Mouse (Mus musculus) CD4-positive, CD25-positive, alpha-beta regulatory T cell, adult 4 months (primary cell): ENCODE results near the gene Cdca7. TPM values are rescaled to one million over a fixed set of nuclear protein-coding genes. Genes with fewer than 3 reads are reported as not detected.

ENCODE experiments used
- ATAC-seq: one replicate; pipeline ENCODE4 v1.8.0; 2017
- polyA plus RNA-seq, 2 experiments: library from polyadenylated mRNA; unstranded; fragments of 100-300 nt; shearing (Covaris generic); gene quantifications; one replicate each; pipeline ENCODE4 v1.2.1; 2017

The Cdca7 gene
- polyA plus RNA-seq = 10 to 100 TPM; 30.9 to 39.3 TPM

DNA sequence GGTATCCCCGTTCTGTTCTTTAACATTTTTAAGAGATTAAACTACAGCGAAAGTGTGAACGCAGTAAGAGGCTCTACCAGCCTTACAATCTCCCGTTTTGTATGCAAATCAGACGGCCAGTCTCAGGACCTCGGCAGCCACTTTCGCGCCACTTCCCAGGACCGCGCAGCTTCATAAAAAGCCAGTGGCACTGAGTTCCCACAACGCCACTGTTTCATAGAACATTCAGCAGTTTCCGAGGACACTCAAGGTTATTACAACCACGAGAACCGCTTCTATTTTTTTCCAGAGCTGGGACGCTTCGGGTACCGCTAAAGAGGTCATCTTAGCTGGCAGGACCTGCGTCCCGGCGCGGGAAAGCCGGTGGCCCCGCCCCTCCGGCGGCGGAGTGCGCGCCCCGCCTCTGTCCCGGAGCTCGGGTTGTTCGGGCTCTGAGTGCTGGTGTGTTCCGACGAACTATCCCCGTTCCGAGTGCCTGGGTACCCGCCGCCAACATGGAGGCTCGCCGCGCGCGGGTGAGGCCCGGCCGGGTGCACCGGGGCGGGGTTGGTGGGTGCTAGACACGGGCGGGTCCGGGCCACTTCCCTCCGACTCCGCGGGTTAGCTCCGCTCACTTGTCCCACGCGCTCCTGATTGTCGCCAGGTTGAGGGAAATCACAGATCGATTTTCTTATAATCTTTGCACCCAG lies at the start of gene Cdca7:
Cdca7 (plus strand) TSS at position 363 of the 689 bp plus-strand sequence.
- ATAC-seq = peak; percentile 83

DNA sequence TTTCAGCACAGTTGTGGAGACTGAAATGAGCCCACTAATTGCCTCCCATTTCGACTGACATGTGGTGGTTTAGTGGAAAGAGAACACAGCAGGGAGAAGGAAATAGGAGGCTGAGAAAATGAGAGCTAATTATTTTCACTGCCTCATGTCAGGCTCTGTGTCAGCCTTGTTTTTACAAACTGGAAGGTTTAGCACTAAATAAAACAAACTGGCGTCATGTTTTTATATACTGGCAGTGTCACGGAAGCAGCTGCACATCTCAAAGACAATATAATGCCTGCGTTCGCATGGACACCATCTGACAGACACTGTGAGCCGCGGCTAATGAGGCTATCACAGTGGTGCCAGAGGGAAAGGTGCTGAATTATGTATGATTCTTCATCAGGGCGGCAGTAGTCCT lies 49.2 kb upstream of the Cdca7 start:
- ATAC-seq = no peak

DNA sequence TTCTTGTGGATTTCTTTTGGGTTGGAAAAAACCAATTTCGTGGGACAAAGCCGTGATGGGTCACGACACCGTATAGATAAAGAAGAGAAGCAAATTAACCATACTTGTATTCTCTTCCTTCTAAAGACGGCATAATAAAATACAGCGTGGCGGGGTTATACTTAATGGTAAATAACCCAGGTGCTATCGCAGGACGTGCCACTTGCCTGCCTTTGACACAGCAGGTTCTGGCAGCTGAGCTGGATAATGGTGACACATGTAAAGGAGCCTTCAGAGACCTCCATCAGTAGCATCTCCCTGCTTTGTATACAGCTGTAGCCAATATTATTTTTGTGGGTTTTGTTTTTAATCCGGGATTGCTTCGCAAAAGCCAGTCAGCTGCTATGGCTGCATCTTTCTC lies 48.7 kb upstream of the Cdca7 start:
- no peak for ATAC-seq

DNA sequence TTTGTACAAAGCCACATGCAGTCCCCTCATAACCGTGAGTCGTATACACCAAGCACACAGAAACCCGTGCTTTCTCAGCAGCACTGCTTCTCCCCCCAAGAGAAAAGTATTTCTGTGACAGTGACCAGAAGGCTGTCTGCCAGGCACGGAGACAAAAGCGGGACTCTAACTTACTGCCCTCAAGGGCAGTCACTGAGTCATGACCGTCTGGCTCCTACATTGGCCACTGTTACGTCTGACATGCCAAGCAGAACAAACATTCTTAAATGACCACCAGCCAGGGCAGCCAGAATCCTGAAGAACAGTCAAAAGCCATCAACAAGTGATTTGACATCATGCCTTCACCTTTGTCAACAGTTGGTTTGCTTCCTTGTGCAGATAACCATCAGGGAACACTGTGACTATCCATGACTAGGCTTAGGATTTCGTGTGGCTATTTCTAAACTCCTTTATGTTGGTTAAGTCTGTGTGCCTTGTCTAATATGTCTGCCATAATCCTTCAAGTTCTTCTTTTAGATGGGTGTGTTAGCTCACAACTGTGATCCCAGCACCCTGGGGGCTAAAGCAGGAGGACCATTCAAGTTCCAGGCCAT lies 36.9 kb upstream of the Cdca7 start:
- ATAC-seq = no peak

DNA sequence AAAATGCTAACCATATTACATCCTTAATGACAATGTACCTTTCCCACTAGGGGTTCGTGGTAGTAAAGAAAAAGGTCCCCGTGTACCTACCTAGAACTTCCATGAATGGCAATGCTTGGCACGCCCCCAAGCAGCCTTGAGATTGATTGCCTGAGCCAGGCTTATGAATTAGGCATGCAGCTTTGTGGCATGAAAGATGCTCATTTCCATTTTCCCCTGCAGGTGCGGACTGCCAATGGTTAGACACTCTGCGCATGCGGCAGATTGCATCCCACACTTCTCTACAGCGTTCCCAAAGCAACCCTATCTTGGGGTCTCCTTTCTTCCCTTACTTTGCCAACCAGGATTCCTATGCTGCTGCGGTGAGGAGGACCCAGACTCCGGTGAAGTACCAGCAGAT lies 34.9 kb upstream of the Cdca7 start:
- no peak for ATAC-seq

DNA sequence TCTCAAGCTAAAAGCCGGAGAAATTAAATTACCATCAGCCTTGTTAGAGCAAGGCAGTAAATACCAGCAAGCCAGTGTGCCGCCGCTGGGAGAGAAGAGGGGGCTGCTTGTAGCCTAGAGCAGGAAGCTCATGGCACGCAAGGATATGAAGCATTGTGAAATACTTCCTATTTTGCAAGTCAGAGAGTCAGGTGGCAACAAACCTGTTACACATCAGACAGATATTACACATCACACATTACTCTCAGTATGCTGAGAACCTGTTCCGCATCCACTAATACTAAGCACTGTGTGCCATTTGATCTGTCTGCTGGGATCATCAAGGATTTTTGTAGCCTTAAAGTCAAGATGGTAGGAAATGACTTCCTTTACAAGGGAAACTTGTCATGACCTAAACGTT lies 33.1 kb upstream of the Cdca7 start:
- ATAC-seq = no peak

DNA sequence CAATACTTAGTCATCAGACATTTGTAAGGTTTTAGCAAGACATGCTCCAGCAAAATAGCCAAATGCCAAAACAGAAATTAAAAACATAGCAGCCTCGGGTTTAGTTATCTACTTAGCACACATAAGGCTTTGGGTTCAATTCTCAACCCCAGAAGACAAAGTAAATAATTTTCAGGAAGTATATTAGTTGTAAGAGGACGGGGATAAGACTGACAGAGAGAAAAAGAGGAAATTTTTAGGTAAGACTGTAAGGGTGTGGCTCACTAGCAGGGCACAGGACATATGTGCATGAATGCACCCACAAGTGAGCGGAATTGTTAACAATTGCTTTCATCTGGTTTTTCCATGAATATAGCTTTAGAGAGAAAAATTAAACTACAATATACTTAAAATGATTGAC lies 32.0 kb upstream of the Cdca7 start:
- ATAC-seq = no peak

DNA sequence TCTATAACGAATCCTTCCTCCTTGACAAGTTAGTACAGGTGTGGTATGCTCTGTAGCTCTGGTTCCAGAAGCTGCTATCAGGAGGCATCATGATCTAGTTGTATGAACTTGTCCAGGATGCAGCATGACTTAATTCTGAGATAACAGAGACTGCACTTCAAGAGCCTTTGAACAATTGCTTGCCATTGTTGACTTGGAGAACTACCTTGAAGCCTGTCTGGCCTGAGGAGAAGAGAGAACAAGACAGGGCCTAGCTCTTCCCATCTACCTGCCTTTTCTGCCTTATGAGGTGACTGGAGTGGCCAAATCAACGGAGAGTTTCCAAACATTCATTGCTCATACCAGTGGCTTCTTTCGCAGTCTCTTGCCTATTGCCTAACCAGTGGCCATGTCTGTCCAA lies 29.9 kb upstream of the Cdca7 start:
- no peak for ATAC-seq

DNA sequence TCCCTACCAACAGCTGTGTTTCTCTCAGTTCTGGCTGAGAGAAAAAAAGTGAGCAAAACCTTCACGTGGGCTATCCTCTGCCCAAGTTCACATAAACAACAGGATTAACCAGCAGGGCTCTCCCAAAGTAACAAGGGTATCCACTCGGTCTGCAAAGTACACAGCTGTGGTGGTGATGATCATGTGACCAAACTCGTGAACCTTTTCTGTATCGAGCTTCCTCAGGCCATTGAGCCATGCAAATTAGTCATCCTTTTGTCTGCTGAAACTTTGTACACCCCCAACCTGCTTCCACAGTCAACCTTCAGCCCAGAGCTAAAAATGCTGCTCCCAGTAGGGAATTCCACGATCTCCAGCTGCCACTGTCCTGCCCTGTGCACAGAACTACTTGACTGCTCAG lies 29.3 kb upstream of the Cdca7 start:
- ATAC-seq = no peak

DNA sequence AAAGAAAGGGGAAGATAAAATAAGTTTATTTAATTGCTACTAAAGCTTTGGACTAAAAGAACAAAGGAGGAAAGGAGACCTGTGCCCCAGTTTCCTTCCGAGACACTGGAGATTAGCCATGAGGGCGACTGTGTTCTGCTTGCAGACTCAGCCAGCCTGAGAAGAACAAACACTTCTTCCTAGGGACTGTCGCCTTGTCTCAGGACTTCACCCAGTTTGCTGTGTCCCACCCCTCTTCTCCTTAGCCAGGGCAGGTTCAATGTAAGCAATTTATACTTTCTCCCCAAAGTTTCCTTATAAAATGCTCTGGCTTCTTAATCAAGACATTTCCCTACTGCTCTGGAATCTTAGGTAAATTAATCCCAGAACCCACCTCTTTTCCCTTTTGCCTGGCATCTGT lies 22.4 kb upstream of the Cdca7 start:
- ATAC-seq = no peak

DNA sequence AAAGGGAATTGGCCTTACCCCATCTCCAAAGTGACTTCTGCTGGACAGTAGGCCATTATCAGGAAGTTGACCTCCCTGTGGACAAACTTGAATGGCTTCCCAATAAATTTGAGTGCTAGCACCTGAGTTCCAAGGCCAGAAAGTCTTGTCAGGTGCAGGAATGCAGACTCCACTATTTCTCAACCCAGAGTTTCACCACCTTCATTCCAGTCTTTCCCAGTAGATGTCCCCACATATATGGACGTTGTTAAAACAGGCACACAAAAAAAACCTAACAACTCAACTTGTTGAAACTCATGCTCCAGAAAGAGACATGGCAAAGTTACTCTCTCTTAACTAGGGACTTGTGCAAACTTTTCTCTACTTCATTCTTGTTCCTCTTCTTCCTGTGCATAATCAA lies 19.8 kb upstream of the Cdca7 start:
- no peak for ATAC-seq

DNA sequence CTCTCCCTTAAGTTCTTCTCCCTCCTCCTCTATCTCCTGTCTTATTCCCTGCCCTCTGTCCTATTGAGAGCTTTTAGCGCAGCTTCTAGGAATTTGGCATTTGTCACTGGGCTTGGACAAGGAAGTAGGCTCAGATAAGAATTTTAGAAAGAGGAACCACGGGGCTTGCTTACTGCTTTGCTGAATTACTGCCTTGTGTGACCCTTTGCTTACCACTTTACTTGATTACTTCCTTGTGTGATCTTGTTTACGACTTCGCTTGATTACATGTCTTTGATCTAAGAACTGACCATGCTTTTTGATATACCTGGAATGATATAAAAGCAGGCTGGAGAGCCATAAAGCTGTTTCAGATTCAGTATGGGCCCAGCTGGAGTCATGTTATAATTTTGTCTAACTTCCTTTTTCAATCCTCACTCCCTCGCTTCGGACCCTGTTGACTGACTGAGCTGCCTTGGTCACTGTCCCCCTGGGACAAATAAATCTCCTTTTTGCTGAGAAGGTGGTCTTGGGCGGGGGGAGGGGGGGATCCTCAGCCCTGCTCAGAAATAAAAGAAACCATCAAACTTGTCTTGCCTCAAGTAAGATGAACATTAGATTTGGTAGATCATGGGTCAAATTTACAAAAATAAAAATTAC lies 11.5 kb upstream of the Cdca7 start:
- no peak for ATAC-seq

DNA sequence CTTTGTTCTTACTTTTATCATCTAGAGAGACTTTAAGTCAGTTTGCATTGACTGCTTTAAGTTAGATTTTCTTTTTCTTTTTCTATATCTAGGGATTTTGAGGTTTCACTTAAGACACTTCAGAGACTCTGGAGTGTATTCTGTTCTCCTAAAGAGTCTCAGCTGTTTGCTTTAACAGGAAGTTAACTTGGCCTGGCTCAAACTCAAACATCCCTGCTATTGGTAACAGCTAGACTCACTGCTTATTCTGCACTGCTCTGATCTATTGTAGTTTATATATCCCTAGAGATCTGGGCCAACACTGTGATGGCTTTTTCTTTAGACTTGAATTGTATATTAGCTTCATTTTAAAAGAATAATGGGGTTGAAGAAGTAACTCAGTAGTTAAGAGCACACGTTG lies 8.4 kb upstream of the Cdca7 start:
- ATAC-seq = no peak

DNA sequence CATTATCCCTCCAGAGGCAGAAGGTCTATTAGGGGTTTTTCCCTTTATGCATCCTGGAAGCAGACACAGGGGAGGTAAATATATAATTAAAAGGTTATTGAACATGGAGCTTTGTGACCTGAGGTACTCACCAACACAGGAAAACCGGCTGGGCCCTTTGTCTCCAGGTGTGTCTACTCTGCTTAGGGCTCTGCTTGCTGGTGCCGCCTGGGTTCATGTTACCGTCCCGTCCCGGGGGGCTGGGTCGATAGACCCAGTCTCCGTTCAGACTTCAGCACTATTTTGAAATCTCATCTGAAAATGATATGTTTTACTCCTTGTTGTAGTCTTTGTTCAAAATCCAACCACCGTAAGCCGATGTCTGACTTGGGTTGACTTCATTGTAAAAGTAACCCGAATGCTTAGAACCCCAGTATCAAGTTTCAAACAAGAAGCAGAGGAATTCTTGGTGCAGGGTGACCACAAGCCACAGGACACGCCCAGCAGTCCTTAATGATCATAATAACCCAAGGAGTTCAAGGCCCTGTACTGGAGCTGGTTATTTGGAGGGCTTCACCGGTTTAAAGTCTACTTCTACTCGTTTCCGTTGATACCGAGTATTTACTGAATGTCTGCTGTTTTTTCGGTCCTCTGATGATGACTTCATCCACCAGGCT lies 4.4 kb upstream of the Cdca7 start:
- no peak for ATAC-seq

DNA sequence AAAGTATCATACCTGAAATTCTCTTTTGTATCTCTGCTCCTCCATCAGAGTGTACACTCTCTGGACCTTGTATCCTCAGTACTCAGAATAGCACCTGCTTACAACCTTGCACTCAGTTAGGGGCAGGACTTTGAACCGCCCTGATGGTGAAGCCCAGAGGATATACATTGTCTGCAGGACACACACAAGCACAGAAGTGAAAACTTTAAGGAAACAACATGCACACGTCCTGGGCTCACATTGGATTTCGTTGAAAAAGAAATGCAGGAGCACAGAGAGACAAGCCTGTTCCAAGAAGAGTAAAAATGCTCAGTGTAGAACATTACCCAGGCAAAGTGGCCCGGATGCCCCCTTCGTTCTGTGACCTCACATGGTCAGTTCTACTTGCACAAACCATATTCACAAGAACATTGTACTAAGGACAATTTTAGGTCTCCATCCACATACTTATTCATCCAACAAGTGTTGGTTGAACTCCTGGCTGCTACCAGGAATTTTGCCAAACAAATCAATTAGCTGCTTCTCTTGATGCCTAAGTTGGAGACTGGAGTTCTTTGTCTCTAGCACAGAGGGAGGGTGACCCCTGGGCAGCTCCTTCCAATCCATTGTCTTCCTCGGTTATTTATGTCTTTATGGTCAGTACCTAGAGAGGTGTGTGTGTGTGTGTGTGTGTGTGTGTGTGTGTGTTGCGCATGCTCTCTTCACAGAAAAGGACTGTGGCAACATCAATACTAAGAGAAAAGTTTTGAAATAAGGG lies 1.2 kb upstream of the Cdca7 start:
- no peak for ATAC-seq

DNA sequence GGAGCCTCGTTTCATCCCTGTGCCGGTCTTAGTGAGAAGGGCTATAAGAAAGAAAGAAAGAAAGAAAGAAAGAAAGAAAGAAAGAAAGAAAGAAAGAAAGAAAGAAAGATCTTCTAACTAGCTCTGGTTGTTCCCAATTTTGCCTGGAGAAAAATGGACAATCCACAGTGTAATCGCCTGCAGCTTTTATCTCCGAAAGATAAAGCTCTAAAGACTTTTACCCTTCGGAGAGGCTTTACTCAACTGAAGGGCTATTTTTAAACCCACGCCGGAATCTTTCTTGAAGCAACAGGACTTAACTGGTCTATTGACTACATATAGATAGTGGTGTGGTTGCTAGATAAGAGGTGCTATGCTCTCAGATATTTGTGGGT lies 549 bp upstream of the Cdca7 start:
- ATAC-seq = peak; percentile 10

DNA sequence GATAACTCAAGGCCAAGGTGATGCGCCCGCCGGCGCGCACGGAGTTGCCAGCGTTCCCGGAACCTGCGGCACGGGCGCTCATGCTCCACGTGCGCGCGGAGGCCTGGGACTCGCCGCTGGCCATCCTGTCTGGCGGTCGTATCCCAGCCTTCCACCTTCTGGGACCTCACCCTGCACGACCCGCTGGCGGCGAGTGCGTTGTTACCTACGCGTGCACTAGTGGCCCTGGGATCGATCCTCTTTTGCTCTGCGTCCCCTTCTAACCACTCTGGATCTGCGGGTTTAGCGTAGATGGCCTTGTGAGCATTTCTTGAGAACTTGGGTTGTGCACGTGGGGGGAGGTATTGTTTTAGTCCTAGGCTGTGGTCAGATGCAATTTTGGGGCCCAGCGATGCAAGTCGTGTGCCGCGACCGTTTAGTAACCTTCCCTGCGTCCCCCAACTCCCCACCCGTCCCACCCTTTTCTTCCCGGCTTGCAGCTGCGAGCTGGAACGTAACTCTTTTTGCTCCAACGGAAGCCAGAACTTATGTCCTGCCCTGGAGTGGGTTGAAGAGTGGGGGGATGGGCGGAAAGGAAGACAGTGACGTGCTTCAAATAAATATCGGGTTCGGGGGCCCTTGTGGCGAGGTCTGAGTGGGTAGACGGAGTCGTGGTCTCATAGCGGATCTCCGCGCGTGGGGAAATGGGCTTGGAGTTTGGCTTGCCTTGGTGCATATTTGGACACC lies 690 bp downstream of the Cdca7 start:
- peak; percentile 41 for ATAC-seq

DNA sequence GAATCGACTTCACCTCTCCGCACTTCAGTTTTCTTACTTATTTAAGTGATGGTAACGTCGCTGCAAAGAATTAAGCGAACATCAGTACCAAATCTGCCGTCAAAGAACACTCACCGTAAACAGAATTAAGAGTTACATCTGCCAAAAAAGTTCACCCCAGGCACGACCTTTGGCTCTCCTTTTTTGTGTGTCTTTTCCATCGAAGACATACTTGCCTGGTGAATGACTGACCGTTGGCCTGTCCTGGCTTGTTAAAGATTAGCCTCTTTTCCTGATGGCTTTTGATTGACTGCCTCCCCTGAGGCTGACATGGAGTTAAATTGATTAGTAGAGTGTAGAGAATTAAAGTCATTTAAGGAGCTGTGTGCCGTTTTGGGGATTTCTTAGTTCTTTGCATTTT lies 1.3 kb downstream of the Cdca7 start:
- ATAC-seq = no peak

DNA sequence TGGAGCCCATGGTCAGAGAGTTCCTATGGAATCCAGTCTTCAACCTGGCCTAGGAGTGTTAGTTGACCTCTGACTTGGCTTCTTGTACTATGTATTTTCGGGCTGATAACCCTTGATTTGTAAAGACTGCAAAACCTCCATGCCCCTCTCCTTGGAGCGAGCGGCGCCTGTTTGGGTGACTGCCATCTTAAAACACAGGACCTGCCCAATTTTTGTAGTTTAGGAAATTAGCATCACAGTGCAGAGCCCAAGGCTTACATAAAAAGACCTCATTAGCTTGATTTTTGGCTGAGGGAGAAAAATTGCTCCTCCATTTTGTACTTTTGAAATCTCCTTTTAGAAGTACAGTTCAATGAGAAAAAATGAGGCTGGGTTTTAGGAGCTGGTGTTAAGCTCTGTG lies 2.2 kb downstream of the Cdca7 start:
- ATAC-seq = no peak

DNA sequence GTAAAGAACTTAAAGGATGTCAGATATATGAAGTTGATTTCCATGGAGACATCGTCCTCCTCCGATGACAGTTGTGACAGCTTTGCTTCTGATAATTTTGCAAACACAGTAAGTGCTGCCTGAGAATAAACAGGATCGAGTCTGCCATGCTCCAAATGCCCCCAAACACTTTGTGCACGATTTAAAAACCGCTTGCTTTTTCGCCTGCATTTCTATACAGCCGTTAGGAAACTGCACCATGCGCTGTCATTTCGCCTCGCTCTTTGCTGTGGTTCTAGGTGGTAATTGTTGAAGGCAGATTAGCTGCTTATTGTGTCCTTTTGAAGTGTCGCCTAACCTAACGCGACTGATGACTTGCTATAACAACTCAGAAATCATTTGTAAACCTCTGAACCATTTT lies 3.0 kb downstream of the Cdca7 start:
- ATAC-seq = no peak

DNA sequence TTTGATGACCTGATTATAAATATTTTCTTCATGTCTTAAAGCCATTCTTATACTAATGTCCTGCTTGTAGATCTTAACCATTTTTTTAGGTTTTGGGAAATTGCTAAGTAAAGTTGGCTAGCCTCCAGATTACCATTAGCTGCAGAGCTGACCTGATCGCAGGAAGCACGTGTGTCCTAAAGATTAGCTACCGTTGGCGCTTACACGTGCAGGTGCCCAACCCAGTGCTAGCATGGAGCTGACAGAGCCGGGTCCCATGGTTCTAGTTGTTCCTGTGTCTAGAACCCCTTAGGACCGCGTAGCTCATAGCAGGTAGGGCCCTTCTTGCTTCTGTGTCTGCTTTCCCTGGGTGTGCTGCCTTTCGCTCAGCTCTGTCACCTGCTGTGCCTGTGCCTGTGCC lies 3.9 kb downstream of the Cdca7 start:
- no peak for ATAC-seq

DNA sequence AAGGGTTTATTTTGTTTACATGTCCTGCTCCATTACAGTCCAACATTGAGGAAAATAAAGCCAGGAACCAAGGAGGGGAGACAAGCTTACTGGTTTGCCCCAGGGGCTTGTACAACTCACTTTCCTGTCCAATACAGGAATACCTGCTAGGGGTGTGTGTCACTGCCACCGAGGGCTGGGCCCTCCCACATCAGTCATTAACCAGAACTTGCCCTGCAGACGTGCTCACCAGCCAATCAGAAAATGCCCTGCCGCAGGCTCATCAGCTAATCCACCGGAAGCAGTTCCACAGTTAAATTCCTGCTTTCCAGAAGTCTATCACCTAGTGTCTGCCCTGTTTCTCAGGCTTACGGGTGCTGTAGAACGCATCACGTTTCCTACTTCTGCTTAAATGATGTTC lies 15.7 kb downstream of the Cdca7 start:
- no peak for ATAC-seq

DNA sequence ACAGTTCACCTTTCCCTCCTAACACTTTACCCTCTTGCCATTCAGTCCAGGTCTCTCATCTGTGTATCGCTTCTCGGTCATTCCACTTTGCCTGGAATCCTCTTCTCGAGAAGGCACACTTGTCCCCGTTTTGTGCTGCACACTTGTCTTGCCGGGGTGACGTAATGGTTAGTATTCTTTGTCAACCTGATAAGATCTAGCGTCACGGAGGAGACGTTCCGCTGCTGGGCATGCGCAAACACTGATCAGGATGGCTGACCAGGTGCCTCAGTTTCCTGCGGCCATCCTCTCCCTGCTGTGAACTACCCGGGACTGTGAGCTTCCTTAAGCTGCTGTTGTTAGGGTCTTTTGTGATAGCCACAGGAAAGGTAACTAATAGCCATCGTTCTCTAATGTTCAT lies 17.1 kb downstream of the Cdca7 start:
- peak; percentile 92 for ATAC-seq
